Mouse (Mus musculus) intestine, embryonic 15.5 days (tissue): ENCODE measurements at regions not wholly inside any gene's neighbourhood (a gene's known extent, or its start where the extent isn't known, plus 50 kb on each side); places are given as distances from the start of the nearest gene placed in this dataset.

Experiments used
- ATAC-seq: fragments of 200-750 bp; cut with Nextera tagmentation; 2 replicates; pipeline ENCODE4 v1.8.0; 2017; ENCODE audit warnings: moderate TSS enrichment, moderate library complexity
- H3K27ac ChIP-seq: fragments of 300-500 bp; sonication (generic); 2 replicates; pipeline ENCODE4 v1.5.1; 2015; ENCODE audit warnings: mild to moderate bottlenecking, inconsistent platforms
- H3K27me3 ChIP-seq: fragments of 300-500 bp; sonication (generic); replicated peaks from 2 replicates; pipeline ENCODE4 v1.6.1; 2015; ENCODE audit warnings: inconsistent platforms
- H3K36me3 ChIP-seq: fragments of 300-500 bp; sonication (generic); 2 replicates; pipeline ENCODE4 v1.6.1; 2015; ENCODE audit warnings: inconsistent platforms
- H3K4me1 ChIP-seq: fragments of 300-500 bp; sonication (generic); replicated peaks from 2 replicates; pipeline ENCODE4 v1.6.1; 2015; ENCODE audit warnings: inconsistent platforms
- H3K4me2 ChIP-seq: fragments of 300-500 bp; sonication (generic); replicated peaks from 2 replicates; pipeline ENCODE4 v1.6.1; 2015; ENCODE audit warnings: mild to moderate bottlenecking, inconsistent platforms
- H3K4me3 ChIP-seq: fragments of 300-500 bp; sonication (generic); replicated peaks from 2 replicates; pipeline ENCODE4 v1.5.1; 2015; ENCODE audit warnings: inconsistent platforms
- H3K9ac ChIP-seq: fragments of 300-500 bp; sonication (generic); 2 replicates; pipeline ENCODE4 v1.6.1; 2015; ENCODE audit warnings: inconsistent platforms
- H3K9me3 ChIP-seq: fragments of 300-500 bp; sonication (generic); 2 replicates; pipeline ENCODE4 v1.6.1; 2016; ENCODE audit warnings: inconsistent platforms
- WGBS: fragments of 180-500 bp; shearing (Covaris S2); methylation state at CpG from one replicate; pipeline ENCODE4 v1.1.7; 2015; 5-methylcytosine and 5-hydroxymethylcytosine counted together

- no peak for ATAC-seq
- H3K4me2 ChIP-seq: no peak overlapping the region
- H3K27me3 ChIP-seq: no peaks in the 10 kb centered on the region
- no peaks in the 10 kb centered on the region for H3K36me3 ChIP-seq
- no peak overlapping the region for H3K9ac ChIP-seq
- 67% methylated on average over 10 of the region's 10 CpGs for WGBS
- no peaks in the 10 kb centered on the region for H3K9me3 ChIP-seq
- H3K4me3 ChIP-seq: no peak overlapping the region
- no peak overlapping the region for H3K27ac ChIP-seq
- H3K4me1 ChIP-seq: no peaks in the 10 kb centered on the region
Observed at GRCm38 (mm10) chr7:36949511-36949910, 251.6 kb downstream of the Tshz3 start.

DNA sequence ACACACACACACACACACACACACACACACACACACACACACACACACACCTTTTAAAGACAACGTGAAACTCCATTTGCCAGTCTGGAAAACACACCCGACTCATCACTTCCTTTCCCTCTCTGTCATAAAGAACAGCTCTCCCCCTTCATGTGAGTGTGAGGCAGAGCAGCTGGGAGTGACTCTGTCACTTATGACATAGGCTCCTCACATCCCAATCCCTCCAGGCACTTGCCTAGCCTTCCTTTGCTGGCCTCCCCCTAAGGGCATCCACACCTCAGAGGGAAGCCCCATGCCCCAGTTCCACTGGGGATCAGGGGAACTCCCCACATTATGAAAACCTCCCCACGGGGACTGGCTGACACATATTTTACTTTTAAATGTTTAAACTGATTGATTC is 257.5 kb downstream of the Tshz3 start:
- no peaks in the 10 kb centered on the region for H3K36me3 ChIP-seq
- no peaks in the 10 kb centered on the region for H3K9me3 ChIP-seq
- H3K4me3 ChIP-seq: no peak overlapping the region
- 40% methylated on average over 3 of the region's 3 CpGs for WGBS
- H3K4me2 ChIP-seq: no peak overlapping the region
- ATAC-seq: no peak
- H3K9ac ChIP-seq: no peak overlapping the region
- no peaks in the 10 kb centered on the region for H3K27me3 ChIP-seq
- H3K4me1 ChIP-seq: no peaks in the 10 kb centered on the region
- H3K27ac ChIP-seq: no peak overlapping the region

DNA sequence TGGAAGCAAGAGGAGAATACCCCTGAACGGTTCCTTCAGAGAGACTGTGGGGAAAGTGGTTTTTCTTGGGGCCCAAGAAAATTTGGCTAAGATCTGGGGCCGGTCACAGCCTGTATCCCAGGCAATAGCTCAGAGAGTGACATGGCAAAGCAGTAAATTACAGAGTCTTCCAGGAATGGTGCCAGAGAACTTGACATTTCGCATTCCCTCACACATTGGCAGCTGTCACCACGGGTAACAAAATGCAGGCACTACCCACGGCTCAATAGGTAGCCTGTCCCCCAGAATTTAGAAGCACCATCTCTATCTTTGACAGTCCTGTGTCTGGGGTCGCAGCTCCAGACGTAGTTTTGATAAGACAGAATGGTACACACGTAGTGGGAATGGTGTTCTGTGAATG is 260.3 kb downstream of the Tshz3 start:
- 64% methylated on average over 8 of the region's 8 CpGs for WGBS
- Histone ChIP-seq H3K9me3 (no peaks in the 10 kb centered on the region), H3K36me3 (no peaks in the 10 kb centered on the region), H3K9ac (no peak overlapping the region), H3K4me3 (no peak overlapping the region), H3K4me2 (no peak overlapping the region), H3K27ac (no peak overlapping the region), H3K27me3 (no peaks in the 10 kb centered on the region), H3K4me1 (no peaks in the 10 kb centered on the region)
- no peak for ATAC-seq

DNA sequence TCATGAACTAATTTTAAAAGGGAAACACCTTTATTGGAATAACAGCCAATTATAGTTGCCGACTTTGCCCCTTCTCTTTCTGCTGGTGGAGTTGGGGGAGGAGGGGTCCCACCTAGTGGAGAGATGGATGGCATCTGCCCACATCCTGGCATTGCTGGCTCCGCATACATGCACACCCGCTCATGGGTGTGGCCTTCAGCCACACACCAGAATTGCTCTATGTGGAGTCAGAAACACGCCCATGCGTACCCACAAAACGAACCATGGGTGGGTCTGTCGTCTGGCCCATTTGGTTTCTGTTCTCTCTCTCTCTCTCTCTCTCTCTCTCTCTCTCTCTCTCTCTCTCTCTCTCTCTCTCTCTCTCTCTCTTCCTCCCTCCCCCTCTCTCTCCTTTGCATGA is 273.9 kb downstream of the Tshz3 start:
- Histone ChIP-seq H3K36me3 (no peaks in the 10 kb centered on the region), H3K27ac (no peak overlapping the region), H3K4me1 (peaks cover 8% of the 10 kb centered on the region; the same call in 1 of the 2 replicates), H3K9ac (no peak overlapping the region), H3K9me3 (no peaks in the 10 kb centered on the region), H3K4me3 (no peak overlapping the region), H3K27me3 (no peaks in the 10 kb centered on the region), H3K4me2 (no peak overlapping the region)
- ATAC-seq: no peak
- WGBS: 46% methylated on average over 7 of the region's 7 CpGs

DNA sequence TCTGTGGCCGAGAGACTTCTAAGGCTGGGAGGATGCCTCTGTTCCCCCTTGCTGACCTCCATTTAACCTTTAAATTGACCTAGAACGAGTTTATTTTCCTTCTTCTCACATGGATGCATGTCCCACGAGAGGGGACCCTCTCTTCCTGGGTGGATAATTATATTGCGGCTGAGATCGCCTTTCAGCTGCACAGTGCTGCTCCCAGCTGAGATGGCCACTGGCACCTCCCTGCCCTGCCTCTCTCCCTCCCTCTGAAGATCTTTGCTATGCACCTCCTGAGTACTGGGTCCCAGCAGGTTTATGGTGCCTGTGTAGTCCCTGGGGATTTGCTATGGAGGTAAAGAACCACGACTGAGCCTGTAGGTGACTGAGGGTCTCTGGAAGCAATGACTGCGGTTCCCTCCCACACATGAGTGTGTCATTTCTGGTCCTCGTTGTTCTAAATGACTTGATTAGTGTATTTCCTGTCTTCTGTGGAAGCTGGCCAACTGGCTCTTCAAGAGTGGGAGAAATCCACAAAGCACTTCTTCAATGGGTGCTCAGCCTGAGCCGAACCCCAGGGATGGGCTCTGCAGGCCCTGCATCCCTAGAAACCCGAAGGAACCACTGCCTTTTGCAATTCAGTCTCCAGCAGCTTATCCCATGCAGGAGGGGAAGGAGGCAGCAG is 275.9 kb downstream of the Tshz3 start:
- Histone ChIP-seq H3K4me3 (no peak overlapping the region), H3K9ac (no peak overlapping the region), H3K27ac (no peak overlapping the region), H3K4me2 (no peak overlapping the region), H3K9me3 (no peaks in the 10 kb centered on the region), H3K27me3 (no peaks in the 10 kb centered on the region), H3K36me3 (no peaks in the 10 kb centered on the region), H3K4me1 (peaks cover 8% of the 10 kb centered on the region; the same call in 1 of the 2 replicates)
- WGBS: 30% methylated on average over 10 of the region's 10 CpGs
- ATAC-seq: no peak

- WGBS: 54% methylated on average over 4 of the region's 4 CpGs
- Histone ChIP-seq H3K4me1 (peaks cover 8% of the 10 kb centered on the region; the same call in 1 of the 2 replicates), H3K9ac (no peak overlapping the region), H3K9me3 (no peaks in the 10 kb centered on the region), H3K4me2 (no peak overlapping the region), H3K36me3 (no peaks in the 10 kb centered on the region), H3K4me3 (no peak overlapping the region), H3K27me3 (no peaks in the 10 kb centered on the region), H3K27ac (no peak overlapping the region)
- ATAC-seq: no peak
Observed at GRCm38 (mm10) chr7:36974573-36974972, 276.7 kb downstream of the Tshz3 start.

DNA sequence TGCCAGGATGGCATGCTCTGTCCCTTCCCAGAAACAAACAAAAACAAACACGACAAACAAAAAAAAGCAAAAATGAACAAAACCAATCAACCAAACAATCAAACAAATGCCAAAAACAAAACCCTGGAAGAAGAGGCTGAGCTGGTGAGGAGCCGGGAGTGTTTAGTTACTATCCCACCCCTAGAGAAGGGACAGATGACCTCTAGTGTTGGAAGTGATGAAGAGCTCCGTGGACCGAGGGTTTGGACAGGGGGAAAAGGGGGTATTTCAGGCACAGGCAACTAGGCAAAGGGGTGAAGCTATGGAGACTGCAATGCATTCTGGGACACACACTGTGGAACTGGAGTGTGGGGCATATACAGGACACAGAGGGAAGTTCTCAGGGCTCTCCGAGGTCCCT is 277.6 kb downstream of the Tshz3 start:
- Histone ChIP-seq H3K4me1 (peaks cover 8% of the 10 kb centered on the region; the same call in 1 of the 2 replicates), H3K36me3 (no peaks in the 10 kb centered on the region), H3K9ac (no peak overlapping the region), H3K27me3 (no peaks in the 10 kb centered on the region), H3K9me3 (no peaks in the 10 kb centered on the region), H3K4me2 (no peak overlapping the region), H3K27ac (no peak overlapping the region), H3K4me3 (no peak overlapping the region)
- 24% methylated on average over 5 of the region's 5 CpGs for WGBS
- ATAC-seq: no peak

DNA sequence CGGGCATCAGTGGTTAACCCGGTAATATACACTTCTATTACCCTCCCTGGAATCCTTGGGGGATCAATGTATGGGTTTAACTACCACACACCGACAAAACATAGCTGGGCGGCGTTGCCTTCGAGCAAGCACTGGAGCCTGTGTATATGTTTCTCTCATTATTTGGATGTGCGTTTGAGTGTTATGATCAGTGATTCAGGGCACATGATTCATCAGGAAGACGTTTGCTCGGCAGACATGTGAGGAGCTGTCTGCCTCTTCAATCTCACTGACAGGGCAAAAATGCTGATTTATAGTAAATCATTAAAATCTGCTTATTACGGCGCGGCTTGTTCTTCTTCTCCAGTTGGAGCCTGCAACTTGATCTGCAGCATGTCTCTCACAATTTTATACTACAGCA is 279.9 kb downstream of the Tshz3 start:
- H3K9ac ChIP-seq: no peak overlapping the region
- ATAC-seq: no peak
- no peak overlapping the region for H3K27ac ChIP-seq
- H3K4me1 ChIP-seq: peaks cover 8% of the 10 kb centered on the region; the same call in 1 of the 2 replicates
- no peak overlapping the region for H3K4me3 ChIP-seq
- H3K36me3 ChIP-seq: no peaks in the 10 kb centered on the region
- H3K9me3 ChIP-seq: no peaks in the 10 kb centered on the region
- H3K4me2 ChIP-seq: no peak overlapping the region
- WGBS: 57% methylated on average over 12 of the region's 12 CpGs
- no peaks in the 10 kb centered on the region for H3K27me3 ChIP-seq

GRCm38 (mm10) chr7:36989380-36989779 is 291.5 kb downstream of the Tshz3 start:
- Histone ChIP-seq H3K4me3 (no peak overlapping the region), H3K4me1 (no peaks in the 10 kb centered on the region), H3K27me3 (no peaks in the 10 kb centered on the region), H3K4me2 (no peak overlapping the region), H3K36me3 (no peaks in the 10 kb centered on the region), H3K9me3 (no peaks in the 10 kb centered on the region), H3K27ac (no peak overlapping the region), H3K9ac (no peak overlapping the region)
- WGBS: 82% methylated on average over 1 of the region's 1 CpGs
- no peak for ATAC-seq

DNA sequence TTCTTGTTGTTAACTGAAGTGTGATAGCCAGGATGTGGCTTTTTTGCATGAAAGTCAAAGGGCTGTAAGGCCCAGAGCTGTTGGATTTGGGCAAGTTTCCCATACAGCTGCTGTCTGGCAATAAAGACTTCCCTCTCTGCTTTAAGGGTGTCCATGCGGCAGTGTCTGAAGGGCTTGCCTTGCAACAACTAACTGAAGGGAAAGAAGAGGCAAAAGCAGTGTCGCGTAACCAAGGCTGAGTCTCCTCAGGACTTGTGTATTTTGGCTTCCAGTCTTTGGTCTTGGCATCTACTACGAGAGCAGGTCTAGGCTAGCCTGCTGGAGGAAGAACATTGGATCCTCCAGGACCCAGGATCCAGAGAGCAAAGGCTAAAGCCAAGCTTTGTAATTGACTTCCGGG is 306.7 kb downstream of the Tshz3 start:
- no peaks in the 10 kb centered on the region for H3K9me3 ChIP-seq
- no peaks in the 10 kb centered on the region for H3K4me1 ChIP-seq
- WGBS: 85% methylated on average over 5 of the region's 5 CpGs
- ATAC-seq: no peak
- no peak overlapping the region for H3K9ac ChIP-seq
- H3K4me2 ChIP-seq: no peak overlapping the region
- no peaks in the 10 kb centered on the region for H3K36me3 ChIP-seq
- H3K27me3 ChIP-seq: no peaks in the 10 kb centered on the region
- H3K27ac ChIP-seq: no peak overlapping the region
- H3K4me3 ChIP-seq: no peak overlapping the region

DNA sequence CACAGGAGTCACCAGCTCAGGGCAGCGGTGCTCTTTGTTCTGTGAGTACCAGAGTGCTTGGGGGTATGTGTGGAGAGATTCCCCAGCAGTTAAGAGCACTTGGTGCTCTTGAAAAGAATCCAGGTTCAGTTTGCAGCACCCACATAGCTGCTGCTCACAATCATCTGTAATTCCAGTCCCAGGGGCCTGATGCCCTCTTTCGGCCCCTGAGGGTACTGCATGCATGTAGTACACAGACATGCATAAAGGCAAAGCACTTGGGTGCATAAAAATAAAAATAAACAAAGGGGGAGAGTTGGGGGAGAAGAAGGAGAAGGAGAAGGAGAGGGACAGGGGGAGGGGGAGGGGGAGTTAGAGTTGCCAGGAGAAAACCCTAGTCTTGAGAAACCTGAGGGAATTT is 307.8 kb downstream of the Tshz3 start:
- Histone ChIP-seq H3K36me3 (no peaks in the 10 kb centered on the region), H3K9me3 (no peaks in the 10 kb centered on the region), H3K4me2 (no peak overlapping the region), H3K27me3 (no peaks in the 10 kb centered on the region), H3K27ac (no peak overlapping the region), H3K9ac (no peak overlapping the region), H3K4me3 (no peak overlapping the region), H3K4me1 (no peaks in the 10 kb centered on the region)
- WGBS: 96% methylated on average over 2 of the region's 2 CpGs
- no peak for ATAC-seq

DNA sequence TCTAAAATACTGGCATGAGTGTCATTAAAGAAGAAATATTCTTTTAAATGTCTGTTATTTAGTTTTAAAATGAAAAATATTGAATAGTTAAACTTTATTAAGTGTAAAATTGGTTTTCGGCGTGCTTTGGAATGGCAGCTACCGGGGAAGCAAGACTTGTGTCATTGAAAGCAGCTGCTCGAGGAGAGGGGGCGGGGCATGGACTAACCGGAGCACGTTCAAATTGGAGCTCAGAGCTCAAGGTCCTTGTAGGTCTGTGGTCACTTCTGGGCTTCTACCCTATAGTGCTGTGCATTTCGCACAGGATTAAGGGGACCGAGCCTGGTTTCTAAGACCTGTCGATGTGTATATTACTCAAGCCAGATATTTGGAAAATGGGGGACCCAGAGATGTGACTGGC is 309.0 kb downstream of the Tshz3 start:
- Histone ChIP-seq H3K4me3 (no peak overlapping the region), H3K27ac (no peak overlapping the region), H3K9ac (no peak overlapping the region), H3K4me2 (no peak overlapping the region), H3K9me3 (no peaks in the 10 kb centered on the region), H3K4me1 (0 out of 2 replicates have a peak, but pooled peaks cover 5% of the 10 kb centered on the region), H3K27me3 (no peaks in the 10 kb centered on the region), H3K36me3 (no peaks in the 10 kb centered on the region)
- ATAC-seq: no peak
- WGBS: 59% methylated on average over 10 of the region's 10 CpGs

DNA sequence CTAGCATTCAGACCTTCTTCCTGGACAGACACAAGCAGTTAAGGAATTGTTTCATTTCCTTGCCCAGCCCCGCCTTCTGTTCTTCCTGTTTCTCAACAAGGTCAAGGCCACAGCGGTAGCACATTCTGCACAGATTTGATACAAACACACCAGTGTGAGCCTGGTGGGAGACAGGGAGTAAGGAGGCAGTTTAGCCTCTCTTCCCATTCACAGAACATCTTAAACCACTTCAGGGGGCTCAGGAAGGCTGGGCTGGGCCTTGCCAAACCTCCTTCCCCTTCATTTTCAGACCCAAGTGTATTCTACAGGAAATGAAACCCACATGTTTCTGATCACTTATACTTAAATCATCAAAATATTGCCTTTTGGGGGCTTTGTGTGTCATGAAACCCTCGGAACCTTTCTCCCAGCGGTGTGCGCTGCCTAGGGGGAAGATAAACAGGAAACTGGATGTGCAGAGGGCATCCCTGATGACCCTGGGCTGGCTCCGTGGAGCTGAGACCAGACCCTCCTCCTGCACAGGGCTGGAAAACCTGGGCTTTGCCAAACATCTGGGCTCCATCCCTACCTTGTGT is 313.3 kb downstream of the Tshz3 start:
- WGBS: 48% methylated on average over 6 of the region's 6 CpGs

More for the DNA sequence above, 313.3 kb downstream of the Tshz3 start:
- Histone ChIP-seq H3K27me3 (no peaks in the 10 kb centered on the region), H3K9ac (no peak overlapping the region), H3K9me3 (no peaks in the 10 kb centered on the region), H3K36me3 (no peaks in the 10 kb centered on the region), H3K4me1 (0 out of 2 replicates have a peak, but pooled peaks cover 5% of the 10 kb centered on the region), H3K4me2 (no peak overlapping the region), H3K4me3 (no peak overlapping the region), H3K27ac (no peak overlapping the region)
- ATAC-seq: no peak
